Mouse (Mus musculus): ENCODE measurements around the gene Clca3a2. TPM values are rescaled to one million over a fixed set of nuclear protein-coding genes. Genes with fewer than 3 reads are reported as not detected.
"Not testable (repeated sequence)": the region's sequence is repeated elsewhere in the genome, so short reads cannot be mapped to it uniquely, and the experiment has no call there.

Clca3a2 gene
- total and polyA plus RNA-seq, 3 experiments = 0.05 to 1.7 TPM; not detected in 1

DNA sequence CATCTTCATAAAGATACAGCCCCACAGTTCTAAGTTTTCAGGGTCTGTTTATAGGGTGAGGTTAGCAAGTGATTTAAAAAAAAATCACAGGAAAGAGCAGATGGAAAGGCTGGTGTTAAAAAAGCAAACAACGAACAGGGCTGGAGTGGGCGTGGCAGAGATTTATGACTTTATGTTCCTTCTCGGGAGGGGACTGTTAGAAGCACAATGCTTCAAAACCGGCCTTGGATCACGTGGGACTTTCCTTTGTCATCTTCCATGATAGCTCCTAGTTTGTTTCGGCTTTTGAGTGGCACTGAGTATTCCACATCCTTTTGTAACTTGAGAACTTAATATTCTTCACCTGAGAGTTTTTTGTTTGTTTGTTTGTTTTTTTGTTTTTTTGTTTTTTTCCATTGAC, 57.8 kb downstream of the Clca3a2 start:
- no peak for DNase-seq (ENCODE audit: low spot score)
- ATAC-seq (ENCODE audit: extremely low read depth, insufficient number of reproducible peaks, low FRiP score, poor library complexity, severe bottlenecking) = no peak
- Histone ChIP-seq H3K36me3 (replicated peaks) (peaks cover 6% of the 10 kb centered on the region), H3K4me1 (ENCODE audit: insufficient read depth, low read depth, low read length) (peaks cover 24% of the 10 kb centered on the region), H3K27me3 (ENCODE audit: insufficient read depth, low read length) (no peaks in the 10 kb centered on the region), H3K9me3 (replicated peaks) (no peaks in the 10 kb centered on the region; the same call in 1 of the 2 replicates), H3K4me3 (ENCODE audit: low read depth, low read length) (no peak overlapping the region; the same call in 1 of the 2 replicates)
- no peak for TF ChIP-seq TAL1 (conservative IDR thresholded peaks at IDR 0.05; ENCODE audit: low read depth, low read length)
- TF ChIP-seq GATA2 (IDR thresholded peaks at IDR 0.05; ENCODE audit: borderline replicate concordance, low read depth, low read length) = no peak
- no peak for TF ChIP-seq CTCF (IDR thresholded peaks at IDR 0.05; ENCODE audit: low read depth, low read length)
- TF ChIP-seq POLR2AphosphoS5 (IDR thresholded peaks at IDR 0.05; ENCODE audit: insufficient replicate concordance, low read depth, low read length) = no peak
- no peak for TF ChIP-seq GATA1 (IDR thresholded peaks at IDR 0.05; ENCODE audit: borderline replicate concordance, low read length)

- TF ChIP-seq POLR2AphosphoS5 (IDR thresholded peaks at IDR 0.05; ENCODE audit: insufficient replicate concordance, low read depth, low read length) (no peak), TAL1 (conservative IDR thresholded peaks at IDR 0.05; ENCODE audit: low read depth, low read length) (peak; percentile 71), GATA2 (IDR thresholded peaks at IDR 0.05; ENCODE audit: borderline replicate concordance, low read depth, low read length) (no peak)
- H3K4me3 ChIP-seq (ENCODE audit: low read depth, low read length) = peak within 1 kb of the TSS; percentile 61
- DNase-seq (ENCODE audit: low spot score) (peak; percentile 15), ATAC-seq (ENCODE audit: extremely low read depth, insufficient number of reproducible peaks, low FRiP score, poor library complexity, severe bottlenecking) (peak; percentile 88)
- no peaks in the 10 kb centered on the region for H3K27me3 ChIP-seq (ENCODE audit: insufficient read depth, low read length)
- H3K9me3 ChIP-seq (replicated peaks) = no peaks in the 10 kb centered on the region; the same call in 1 of the 2 replicates
- peaks cover 9% of the 10 kb centered on the region for H3K36me3 ChIP-seq (replicated peaks)
- H3K4me1 ChIP-seq (ENCODE audit: insufficient read depth, low read depth, low read length) = peaks cover 24% of the 10 kb centered on the region
Observed at GRCm38 (mm10) chr3:144760592-144761309, 58.5 kb downstream of the Clca3a2 start, which contains the start of gene Clca3a1. Gene Clca3a1 (minus strand): TSS chr3:144760977.

DNA sequence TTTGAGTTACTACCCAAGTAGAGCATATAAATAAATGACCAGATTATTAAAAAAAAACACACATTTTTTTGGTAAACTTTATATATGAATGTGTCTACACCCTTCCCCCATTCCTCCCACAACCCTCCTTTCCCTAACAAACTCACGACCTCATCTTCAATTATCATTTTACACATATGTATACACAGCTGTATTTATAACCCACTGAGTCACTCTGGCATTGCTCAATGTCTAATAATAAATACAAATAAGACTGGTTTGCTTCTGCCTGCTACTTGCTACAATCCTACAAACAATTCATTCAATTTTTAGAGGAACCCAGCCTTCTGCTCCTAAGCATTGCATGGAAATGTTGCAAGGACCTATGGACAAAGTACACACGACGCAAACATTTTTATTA, 59.6 kb downstream of the Clca3a2 start:
- peaks cover 18% of the 10 kb centered on the region for H3K36me3 ChIP-seq (replicated peaks)
- TF ChIP-seq GATA1 (IDR thresholded peaks at IDR 0.05; ENCODE audit: borderline replicate concordance, low read length) (no peak), GATA2 (IDR thresholded peaks at IDR 0.05; ENCODE audit: borderline replicate concordance, low read depth, low read length) (no peak), TAL1 (conservative IDR thresholded peaks at IDR 0.05; ENCODE audit: low read depth, low read length) (no peak), POLR2AphosphoS5 (IDR thresholded peaks at IDR 0.05; ENCODE audit: insufficient replicate concordance, low read depth, low read length) (no peak), CTCF (IDR thresholded peaks at IDR 0.05; ENCODE audit: low read depth, low read length) (no peak)
- H3K27me3 ChIP-seq (ENCODE audit: insufficient read depth, low read length) = no peaks in the 10 kb centered on the region
- peak overlapping the region; percentile 45 for H3K4me3 ChIP-seq (ENCODE audit: low read depth, low read length)
- H3K9me3 ChIP-seq (replicated peaks) = no peaks in the 10 kb centered on the region; the same call in 1 of the 2 replicates
- DNase-seq (ENCODE audit: low spot score) (no peak), ATAC-seq (ENCODE audit: extremely low read depth, insufficient number of reproducible peaks, low FRiP score, poor library complexity, severe bottlenecking) (no peak)
- H3K4me1 ChIP-seq (ENCODE audit: insufficient read depth, low read depth, low read length) = peaks cover 24% of the 10 kb centered on the region

- DNase-seq (ENCODE audit: low spot score); H3K27me3 ChIP-seq (ENCODE audit: insufficient read depth, low read length); H3K4me3 ChIP-seq (ENCODE audit: low read depth, low read length); ATAC-seq (ENCODE audit: extremely low read depth, insufficient number of reproducible peaks, low FRiP score, poor library complexity, severe bottlenecking); H3K9me3 ChIP-seq (replicated peaks): not testable (repeated sequence)
- peaks cover 31% of the 10 kb centered on the region for H3K4me1 ChIP-seq (ENCODE audit: insufficient read depth, low read depth, low read length)
- peaks cover 26% of the 10 kb centered on the region for H3K36me3 ChIP-seq (replicated peaks)
Observed at GRCm38 (mm10) chr3:144756103-144756502, 63.2 kb downstream of the Clca3a2 start.

GRCm38 (mm10) chr3:144753120-144753519, 66.2 kb downstream of the Clca3a2 start:
- ATAC-seq (ENCODE audit: extremely low read depth, insufficient number of reproducible peaks, low FRiP score, poor library complexity, severe bottlenecking) = no peak
- DNase-seq (ENCODE audit: low spot score) = no peak
- Histone ChIP-seq H3K4me1 (ENCODE audit: insufficient read depth, low read depth, low read length) (peaks cover 15% of the 10 kb centered on the region), H3K4me3 (ENCODE audit: low read depth, low read length) (no peak overlapping the region), H3K9me3 (replicated peaks) (no peaks in the 10 kb centered on the region), H3K36me3 (replicated peaks) (peaks cover 26% of the 10 kb centered on the region), H3K27me3 (ENCODE audit: insufficient read depth, low read length) (no peaks in the 10 kb centered on the region)
- TF ChIP-seq GATA1 (IDR thresholded peaks at IDR 0.05; ENCODE audit: borderline replicate concordance, low read length) (no peak), CTCF (IDR thresholded peaks at IDR 0.05; ENCODE audit: low read depth, low read length) (peak; percentile 56)

- H3K4me1 ChIP-seq (ENCODE audit: insufficient read depth, low read depth, low read length) = peaks cover 20% of the 10 kb centered on the region
- peaks cover 19% of the 10 kb centered on the region for H3K36me3 ChIP-seq (replicated peaks)
- peak overlapping the region; percentile 53; the same call in 1 of the 2 replicates for H3K4me3 ChIP-seq (ENCODE audit: low read depth, low read length)
- not testable (repeated sequence) for DNase-seq (ENCODE audit: low spot score); H3K27me3 ChIP-seq (ENCODE audit: insufficient read depth, low read length); H3K9me3 ChIP-seq (replicated peaks)
- ATAC-seq (ENCODE audit: extremely low read depth, insufficient number of reproducible peaks, low FRiP score, poor library complexity, severe bottlenecking) = peak; percentile 98
Observed at GRCm38 (mm10) chr3:144749062-144749963, 70.0 kb downstream of the Clca3a2 start.

- peaks cover 12% of the 10 kb centered on the region for H3K36me3 ChIP-seq (replicated peaks)
- H3K4me1 ChIP-seq (ENCODE audit: insufficient read depth, low read depth, low read length) = peaks cover 14% of the 10 kb centered on the region
- not testable (repeated sequence) for H3K4me3 ChIP-seq (ENCODE audit: low read depth, low read length); H3K9me3 ChIP-seq (replicated peaks); H3K27me3 ChIP-seq (ENCODE audit: insufficient read depth, low read length); DNase-seq (ENCODE audit: low spot score); ATAC-seq (ENCODE audit: extremely low read depth, insufficient number of reproducible peaks, low FRiP score, poor library complexity, severe bottlenecking)
Observed at GRCm38 (mm10) chr3:144747706-144748105, 71.6 kb downstream of the Clca3a2 start.

Other genes starting within 250 kb of the Clca3a2 start
- gene Hs2st1, start 249.3 kb downstream of the Clca3a2 start, total RNA-seq (2014; fragmentation: Nextera tagmentation) = 37.8 and 43.6 TPM in 2 replicates
- 36.1 and 40.6 TPM in 2 replicates for gene Hs2st1, start 249.3 kb downstream of the Clca3a2 start, total RNA-seq (2017)
- 6.1 and 7.6 TPM in 2 replicates for gene Hs2st1, start 249.3 kb downstream of the Clca3a2 start, polyA plus RNA-seq (2012)
- gene Selenof, start 249.2 kb downstream of the Clca3a2 start, total RNA-seq (2014; fragmentation: Nextera tagmentation) = 314 and 354 TPM in 2 replicates
- gene Selenof, start 249.2 kb downstream of the Clca3a2 start, total RNA-seq (2017) = 662 and 687 TPM in 2 replicates
- gene Selenof, start 249.2 kb downstream of the Clca3a2 start, polyA plus RNA-seq (2012) = 19.9 TPM in 2 replicates
- 337 and 350 TPM in 2 replicates for gene Sh3glb1, start 99.2 kb downstream of the Clca3a2 start, total RNA-seq (2014; fragmentation: Nextera tagmentation)
- 73.7 and 79.8 TPM in 2 replicates for gene Sh3glb1, start 99.2 kb downstream of the Clca3a2 start, total RNA-seq (2017)
- gene Sh3glb1, start 99.2 kb downstream of the Clca3a2 start, polyA plus RNA-seq (2012) = 42.4 and 51.0 TPM in 2 replicates
- 61.1 and 62.3 TPM in 2 replicates for gene Clca3a1, start 58.5 kb downstream of the Clca3a2 start, total RNA-seq (2014; fragmentation: Nextera tagmentation)
- gene Clca3a1, start 58.5 kb downstream of the Clca3a2 start, total RNA-seq (2017) = 19.8 and 21.0 TPM in 2 replicates
- gene Clca3a1, start 58.5 kb downstream of the Clca3a2 start, polyA plus RNA-seq (2012) = 1.2 and 1.8 TPM in 2 replicates
- not detected in 2 replicates for gene Clca3b, start 29.9 kb upstream of the Clca3a2 start, total RNA-seq (2014; fragmentation: Nextera tagmentation)
- 0.05 TPM in 1 of 2 replicates, not detected in the other for gene Clca3b, start 29.9 kb upstream of the Clca3a2 start, total RNA-seq (2017)
- not detected in 2 replicates for gene Clca3b, start 29.9 kb upstream of the Clca3a2 start, polyA plus RNA-seq (2012)
- not detected in 2 replicates for gene Clca4b, start 113.0 kb upstream of the Clca3a2 start, total RNA-seq (2014; fragmentation: Nextera tagmentation)
- gene Clca4b, start 113.0 kb upstream of the Clca3a2 start, total RNA-seq (2017) = 0.06 TPM in 1 of 2 replicates, not detected in the other
- gene Clca4b, start 113.0 kb upstream of the Clca3a2 start, polyA plus RNA-seq (2012) = not detected in 2 replicates
- gene Clca4a, start 155.6 kb upstream of the Clca3a2 start, total RNA-seq (2014; fragmentation: Nextera tagmentation) = not detected in 2 replicates
- gene Clca4a, start 155.6 kb upstream of the Clca3a2 start, total RNA-seq (2017) = not detected in 2 replicates
- gene Clca4a, start 155.6 kb upstream of the Clca3a2 start, polyA plus RNA-seq (2012) = not detected in 2 replicates
- 4.6 TPM in 1 of 2 replicates, not detected in the other for gene Clca1, start 213.3 kb upstream of the Clca3a2 start, total RNA-seq (2014; fragmentation: Nextera tagmentation)
- 0.27 TPM in 1 of 2 replicates, not detected in the other for gene Clca1, start 213.3 kb upstream of the Clca3a2 start, total RNA-seq (2017)
- gene Clca1, start 213.3 kb upstream of the Clca3a2 start, polyA plus RNA-seq (2012) = not detected in 2 replicates